Mouse (Mus musculus) liver, postnatal 0 days (tissue): ENCODE results near the gene Prkd2.

ENCODE experiments used
- CTCF ChIP-seq: sonication (generic); IDR thresholded peaks from 2 replicates; pipeline ENCODE4 v1.5.1; 2016; ENCODE audit warnings: antibody characterized with exemption, low read depth
- EP300 ChIP-seq: IDR thresholded peaks from 2 replicates; pipeline ENCODE4 v1.6.1; 2016; ENCODE audit warnings: antibody characterized with exemption, low read depth, mild to moderate bottlenecking

- no peak for TF ChIP-seq EP300
- TF ChIP-seq CTCF, result no peak
Observed at GRCm38 (mm10) chr7:16873392-16873791, 30.7 kb downstream of the Prkd2 start.
